Mouse (Mus musculus): ENCODE measurements around the gene Hdac9. TPM values are rescaled to one million over a fixed set of nuclear protein-coding genes. Genes with fewer than 3 reads are reported as not detected.
A peak's percentile ranks its signal among the peaks of the same experiment; 100 is the strongest.

Gene Hdac9
- polyA plus RNA-seq, 1 experiment, result 41.7 TPM

DNA sequence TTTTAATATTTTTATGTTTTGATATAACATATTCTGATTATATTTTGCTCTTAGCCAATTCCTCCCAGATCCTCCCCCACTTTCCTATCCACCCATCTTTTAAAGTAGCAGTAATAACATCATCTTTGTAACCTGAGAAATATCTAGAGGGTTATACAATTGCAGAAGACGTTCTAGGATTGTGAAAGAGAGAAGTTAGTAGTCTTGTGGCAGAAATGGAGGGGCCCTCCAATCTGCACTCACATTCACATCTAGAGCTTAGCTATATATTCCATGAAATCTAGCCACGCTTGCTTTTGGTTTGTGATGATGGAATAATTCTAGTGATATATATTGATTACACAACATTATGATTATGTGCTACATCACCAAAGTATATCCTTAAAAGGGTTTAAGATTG is 106.7 kb downstream of the Hdac9 start:
- DNase-seq (ENCODE audit: extremely low spot score in 1 of 2, low spot score in 1 of 2), result no peak

DNA sequence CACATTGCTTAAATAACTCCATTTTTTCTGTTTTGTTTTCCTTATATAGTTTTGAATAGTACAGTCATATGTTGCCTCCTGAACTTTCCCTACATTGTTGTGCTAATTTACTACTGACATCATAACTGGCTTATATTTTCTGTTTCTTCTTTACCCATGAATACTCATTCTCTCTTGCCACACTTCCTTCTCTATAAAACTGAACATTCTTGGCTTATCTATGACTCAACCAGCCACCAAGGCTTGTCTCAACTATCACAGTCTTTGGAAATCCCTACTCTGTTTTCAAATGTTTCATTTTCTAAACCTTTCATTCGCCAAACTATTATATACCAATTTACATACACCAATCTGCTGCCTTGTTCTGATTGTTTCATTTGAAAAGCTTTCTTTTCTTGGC is 108.7 kb downstream of the Hdac9 start:
- DNase-seq (ENCODE audit: extremely low spot score in 1 of 2, low spot score in 1 of 2), result no peak

DNA sequence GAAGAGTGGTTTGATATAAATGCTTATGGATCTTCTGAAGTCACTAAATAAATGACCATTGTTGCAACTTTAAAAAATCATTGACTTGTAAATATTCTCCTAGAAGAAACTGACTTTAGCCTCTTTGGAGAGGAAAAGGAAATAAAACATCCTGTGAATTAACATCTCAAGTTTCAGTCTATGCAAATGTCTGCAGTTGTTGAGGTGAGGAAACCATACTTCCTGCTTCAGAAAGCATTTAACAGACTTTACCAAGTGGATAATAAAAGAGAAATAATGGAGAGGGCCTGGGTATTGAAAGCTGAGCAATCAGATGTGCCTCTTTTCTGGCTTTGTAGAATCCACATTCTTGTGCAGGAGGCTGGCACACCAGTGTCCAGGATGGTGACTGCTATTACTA is 110.4 kb downstream of the Hdac9 start:
- DNase-seq (ENCODE audit: extremely low spot score in 1 of 2, low spot score in 1 of 2), result no peak

DNA sequence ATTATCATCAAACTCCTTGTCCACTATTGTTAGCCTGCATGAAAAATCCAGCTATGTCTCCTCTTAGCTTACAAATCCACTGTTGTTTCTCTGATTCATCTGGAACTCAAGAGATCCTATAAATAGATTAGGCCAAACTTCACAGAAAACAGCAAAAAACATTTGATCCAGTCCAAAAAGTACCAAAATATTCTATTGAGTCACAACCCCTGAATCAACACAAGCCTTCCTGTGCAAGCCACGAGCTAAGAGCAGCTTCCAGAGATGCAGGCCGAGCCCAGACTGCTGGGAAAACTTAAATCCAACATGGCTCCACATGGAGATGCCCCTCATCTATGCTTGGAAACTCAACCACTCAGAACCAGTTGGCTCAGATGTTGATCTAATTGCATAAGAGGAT is 113.2 kb downstream of the Hdac9 start:
- DNase-seq (ENCODE audit: extremely low spot score in 1 of 2, low spot score in 1 of 2), result no peak

DNA sequence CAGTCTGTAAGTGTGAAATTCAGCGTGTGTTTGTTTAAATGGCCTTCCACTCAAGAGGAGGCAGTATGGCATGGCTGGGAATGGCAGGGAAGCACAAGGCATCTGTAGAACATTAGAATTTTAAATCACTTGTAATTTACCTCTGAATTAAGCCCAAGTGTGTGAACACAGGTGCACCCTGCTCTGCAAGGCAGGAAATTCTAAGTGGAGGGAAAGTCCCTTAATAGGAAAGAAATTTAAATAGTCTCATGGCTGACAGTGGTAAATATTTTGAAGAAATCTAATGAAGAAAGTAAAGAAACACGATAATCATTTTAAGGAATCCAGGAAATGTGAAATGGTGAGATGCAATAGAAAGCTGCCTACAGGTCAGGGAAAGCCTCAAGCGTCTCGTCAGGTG is 114.6 kb downstream of the Hdac9 start:
- no peak for DNase-seq (ENCODE audit: extremely low spot score in 1 of 2, low spot score in 1 of 2)

DNA sequence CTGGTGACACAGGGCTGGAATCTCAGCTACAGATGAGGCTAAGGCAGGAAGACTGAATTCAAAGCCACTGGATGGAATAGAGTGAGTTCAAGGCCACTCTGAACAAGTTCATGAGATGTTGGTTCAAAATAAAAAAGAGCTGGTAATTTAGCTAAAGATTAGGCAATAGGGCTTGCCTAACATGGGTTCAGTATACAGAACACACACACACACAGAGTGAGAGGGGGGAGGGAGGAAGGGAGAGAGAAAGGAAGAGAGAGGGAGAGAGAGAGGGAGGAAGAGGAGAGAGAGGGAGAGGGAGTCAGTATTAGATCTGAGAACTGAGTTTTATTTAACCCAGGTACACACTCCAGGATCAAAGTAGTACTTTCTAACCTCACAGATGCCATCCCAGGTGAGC is 115.1 kb downstream of the Hdac9 start:
- DNase-seq (ENCODE audit: extremely low spot score in 1 of 2, low spot score in 1 of 2), result no peak

DNA sequence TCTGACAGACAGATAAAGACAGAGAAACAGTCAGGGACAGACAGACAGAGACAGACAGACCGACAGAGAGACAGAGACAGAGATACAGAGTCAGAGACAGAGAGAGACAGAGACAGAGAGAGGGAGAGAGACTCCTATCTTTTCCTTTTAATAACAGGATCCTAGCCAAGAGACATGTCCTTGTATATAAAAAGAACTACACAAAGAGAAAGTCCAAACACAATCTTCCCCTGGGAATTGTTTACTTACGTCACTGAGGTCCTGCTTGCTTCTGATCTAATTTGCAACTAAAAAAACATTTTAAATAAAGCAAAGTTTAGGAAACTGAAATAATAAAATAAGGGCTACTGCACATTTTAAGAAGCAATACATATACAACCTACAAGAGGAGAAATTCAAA is 119.5 kb downstream of the Hdac9 start:
- DNase-seq (ENCODE audit: extremely low spot score in 1 of 2, low spot score in 1 of 2), result no peak

DNA sequence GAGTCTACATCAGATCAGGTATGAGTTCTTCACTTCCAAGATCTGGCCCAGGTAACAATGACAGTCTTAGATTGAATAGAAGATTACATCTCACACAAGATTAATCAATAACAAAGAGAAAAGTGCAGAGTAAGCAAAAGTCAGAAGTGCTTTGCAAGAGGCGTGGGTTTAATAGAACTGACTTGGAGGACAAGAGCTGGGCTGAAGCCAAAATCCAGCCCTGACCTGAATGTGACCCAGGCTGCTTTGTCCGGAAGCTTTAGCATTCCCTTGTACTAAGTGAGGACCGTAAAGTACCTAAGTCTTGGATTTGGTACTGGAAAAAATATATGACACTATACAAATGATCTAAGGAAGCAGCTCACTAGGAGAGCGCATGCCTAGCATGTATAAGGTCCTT is 121.4 kb downstream of the Hdac9 start:
- no peak for DNase-seq (ENCODE audit: extremely low spot score in 1 of 2, low spot score in 1 of 2)

DNA sequence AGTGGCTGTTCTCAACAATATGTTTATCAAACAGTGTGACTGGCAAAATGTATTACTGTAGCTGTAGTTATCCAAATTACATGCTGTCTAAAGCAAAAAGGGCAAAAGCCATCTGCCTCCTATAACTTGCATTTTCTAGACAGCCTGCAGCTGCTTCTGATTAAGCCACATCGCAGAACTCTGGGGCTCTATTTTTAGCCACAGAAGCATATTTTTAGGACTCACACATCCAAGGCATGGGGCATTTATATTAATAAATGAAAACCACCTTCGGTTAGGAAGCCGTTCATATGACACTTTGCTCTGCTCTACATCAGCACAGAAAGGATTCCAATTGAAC is 124.8 kb downstream of the Hdac9 start:
- no peak for DNase-seq (ENCODE audit: extremely low spot score in 1 of 2, low spot score in 1 of 2)

DNA sequence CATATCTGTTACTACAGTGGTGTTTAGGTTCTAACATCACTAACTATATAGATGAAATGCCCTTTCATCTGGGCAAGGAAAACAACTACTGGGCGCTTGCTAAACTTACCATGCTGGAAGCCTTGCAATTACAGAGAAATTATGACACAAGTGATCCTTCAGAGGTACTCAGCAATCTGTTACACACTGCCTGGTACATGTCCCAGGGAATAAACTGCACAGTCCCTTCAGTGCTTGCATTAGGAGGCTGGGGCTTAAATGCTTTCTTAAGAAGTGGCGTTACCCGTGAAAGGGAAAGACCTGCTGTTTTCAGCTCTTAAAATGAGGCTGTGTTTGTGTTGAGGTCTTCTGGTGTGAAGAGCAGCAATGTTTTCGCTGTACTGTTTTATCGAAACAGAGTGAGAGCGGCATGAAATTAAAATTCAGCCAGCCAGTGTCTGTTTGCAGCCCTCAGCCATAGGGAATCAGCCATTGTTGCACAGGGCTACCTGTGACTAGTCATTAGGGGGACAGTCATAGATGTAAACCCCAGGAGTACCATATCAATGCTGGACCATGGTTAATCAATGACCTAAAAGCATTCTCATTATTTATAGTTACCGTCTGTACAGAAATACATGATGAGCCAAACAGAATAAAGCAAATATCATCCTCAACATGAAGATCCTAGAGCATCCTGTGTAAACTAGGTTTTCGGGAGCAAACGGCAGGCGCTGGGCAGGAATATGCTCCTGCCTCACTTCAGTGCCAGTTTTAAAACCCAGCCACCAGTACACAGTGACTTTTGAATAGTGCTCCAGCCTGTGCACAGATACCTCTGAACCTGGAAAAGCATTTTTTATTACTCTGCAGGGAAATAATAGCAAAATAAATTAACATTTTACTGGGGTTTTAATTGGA is 125.4 kb downstream of the Hdac9 start:
- DNase-seq (ENCODE audit: extremely low spot score in 1 of 2, low spot score in 1 of 2), result no peak

DNA sequence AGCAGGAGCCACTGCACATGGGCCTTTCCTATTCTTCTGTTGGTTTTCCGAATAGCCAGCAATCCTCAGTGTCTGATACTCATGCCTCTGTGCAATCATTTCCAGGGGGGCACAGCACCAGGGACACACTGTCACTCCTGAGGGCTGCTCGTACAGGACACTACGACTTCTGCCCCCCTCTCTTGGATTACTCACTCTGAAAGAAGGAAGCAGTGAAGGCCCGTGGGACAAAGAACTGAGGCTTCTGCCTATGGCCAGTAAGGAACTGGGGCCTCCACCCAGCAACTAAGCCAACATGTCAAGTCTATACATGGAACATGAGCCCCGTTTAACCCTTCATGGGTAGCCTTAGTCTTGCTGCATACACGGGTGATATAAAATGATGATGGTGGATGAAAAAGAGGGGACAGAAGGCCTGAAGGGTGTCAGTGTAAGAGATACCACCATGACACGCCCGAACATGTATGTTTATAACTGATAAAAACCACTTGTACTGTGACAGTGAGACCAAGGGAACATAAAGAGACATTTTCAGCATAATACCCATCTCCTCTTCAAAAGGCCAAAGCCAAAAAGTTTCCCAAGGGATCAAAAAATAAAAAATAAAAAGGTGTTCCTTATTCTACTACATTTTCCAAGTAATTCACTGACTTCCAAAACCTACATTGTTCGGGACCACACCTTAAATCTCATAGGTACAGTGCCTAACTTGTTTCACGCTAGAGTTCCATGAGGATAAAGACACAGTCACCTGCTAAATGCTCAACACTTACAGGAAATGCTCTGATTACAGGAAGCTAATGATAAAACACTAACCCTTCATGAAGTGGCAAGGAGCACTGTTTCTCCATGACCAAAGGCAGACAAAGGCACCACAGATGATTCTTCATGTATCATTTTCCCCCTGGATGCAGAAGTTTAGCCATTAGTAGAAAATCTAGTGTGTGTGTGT is 127.6 kb downstream of the Hdac9 start:
- DNase-seq (ENCODE audit: extremely low spot score in 1 of 2, low spot score in 1 of 2), result no peak

DNA sequence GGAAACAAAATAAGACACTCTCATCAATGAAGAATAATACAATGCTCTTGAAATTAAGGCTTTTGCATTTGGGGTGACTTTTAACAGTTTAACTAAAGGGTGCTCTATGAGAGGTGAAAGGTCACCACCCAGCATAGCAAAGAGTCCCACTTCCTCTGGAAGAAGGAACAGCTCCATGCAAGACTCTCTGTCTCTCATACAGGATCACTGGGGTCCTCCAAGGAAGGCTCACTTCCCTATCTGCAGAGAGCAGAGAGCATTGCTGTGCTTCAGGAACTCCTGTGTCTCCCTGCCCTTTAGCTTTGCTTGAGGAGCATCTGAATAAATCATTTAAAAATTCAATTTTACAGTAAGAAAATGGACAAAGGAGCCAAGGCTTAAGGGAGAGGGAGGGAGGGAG is 129.5 kb downstream of the Hdac9 start:
- DNase-seq (ENCODE audit: extremely low spot score in 1 of 2, low spot score in 1 of 2), result no peak

DNA sequence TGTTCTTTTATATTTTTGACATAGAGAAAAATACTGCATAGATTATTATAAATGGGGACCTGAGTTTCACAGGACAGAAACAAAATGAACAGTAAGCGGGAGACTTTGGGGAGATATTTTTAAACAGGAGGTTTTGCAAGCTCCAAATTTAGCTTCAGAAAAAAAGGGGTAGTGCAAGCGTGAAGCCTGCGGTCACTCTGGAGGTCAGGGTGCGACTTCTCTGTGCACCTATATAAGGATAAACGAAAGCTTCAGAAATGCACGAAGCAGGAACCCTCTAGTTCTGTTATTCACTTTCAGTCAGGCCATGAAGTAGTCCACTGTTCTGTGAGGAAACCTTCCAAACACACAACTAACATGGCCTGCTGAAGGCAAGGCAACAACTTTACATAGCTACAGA is 133.3 kb downstream of the Hdac9 start:
- no peak for DNase-seq (ENCODE audit: extremely low spot score in 1 of 2, low spot score in 1 of 2)

DNA sequence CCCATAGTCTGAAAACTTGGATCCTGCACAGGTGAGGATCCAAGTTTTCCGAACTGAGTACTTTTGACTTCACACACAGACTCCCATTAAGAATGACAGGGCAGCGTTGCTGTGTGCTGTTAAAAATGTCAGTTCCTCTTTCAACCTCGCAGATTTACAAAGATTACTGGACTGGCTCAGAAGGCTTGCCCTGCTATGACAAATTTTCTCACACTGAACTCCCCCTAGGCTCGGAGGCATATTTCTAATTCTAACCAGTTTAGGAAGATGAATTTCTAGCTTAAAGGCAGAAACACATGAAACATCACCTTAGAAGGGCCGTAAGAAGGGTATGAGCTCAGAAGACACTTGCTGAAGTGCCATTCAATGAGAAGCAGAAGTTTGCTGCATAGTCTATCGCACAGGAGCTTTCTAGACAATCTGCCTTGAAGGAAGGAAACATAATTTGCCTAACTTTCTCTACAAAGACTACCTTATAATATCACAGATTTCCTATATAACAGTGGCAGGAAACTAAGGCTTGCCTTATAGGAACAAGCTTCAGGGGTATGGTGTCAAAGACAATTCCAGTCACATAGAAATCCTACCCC is 137.4 kb downstream of the Hdac9 start:
- no peak for DNase-seq (ENCODE audit: extremely low spot score in 1 of 2, low spot score in 1 of 2)

DNA sequence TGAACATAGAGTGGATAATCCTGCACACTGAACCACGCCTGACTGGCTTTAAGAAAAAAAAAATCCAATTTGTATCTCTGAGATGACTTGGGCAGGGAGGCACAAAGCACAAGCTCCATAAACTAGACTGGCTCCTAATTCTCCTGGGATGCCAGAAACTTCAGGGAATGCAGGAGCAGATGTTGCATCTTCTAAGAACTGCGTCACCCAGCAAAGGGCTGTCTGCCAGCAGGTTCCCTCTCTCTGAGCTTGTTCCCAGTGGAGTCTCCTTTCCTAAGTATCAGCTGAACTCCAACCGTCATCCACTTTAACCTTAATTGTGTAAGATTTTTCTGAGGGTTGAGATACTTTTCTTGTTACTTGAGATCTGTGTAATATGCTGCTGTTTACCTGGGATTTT is 140.7 kb downstream of the Hdac9 start:
- DNase-seq (ENCODE audit: extremely low spot score in 1 of 2, low spot score in 1 of 2), result peak in 1 of 2 experiments; percentile 60

DNA sequence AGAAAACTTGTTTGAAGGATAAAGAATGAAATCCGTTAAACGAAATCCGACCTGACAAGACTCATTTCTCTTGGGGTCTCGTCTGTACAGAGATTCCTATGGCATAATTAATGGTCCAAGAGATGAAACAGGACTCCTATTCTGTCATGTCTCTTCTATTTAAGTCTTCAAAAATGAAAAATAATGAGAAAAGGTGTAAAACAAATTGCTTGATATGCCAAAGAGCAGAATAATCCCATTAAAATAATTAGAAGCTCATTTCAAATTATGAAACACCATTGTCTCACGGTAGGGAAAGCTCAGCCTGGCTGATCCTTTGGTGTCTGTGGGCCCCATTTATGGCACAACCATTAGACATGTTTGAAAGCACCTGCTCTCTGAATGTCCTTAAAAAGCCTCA is 142.8 kb downstream of the Hdac9 start:
- no peak for DNase-seq (ENCODE audit: extremely low spot score in 1 of 2, low spot score in 1 of 2)

DNA sequence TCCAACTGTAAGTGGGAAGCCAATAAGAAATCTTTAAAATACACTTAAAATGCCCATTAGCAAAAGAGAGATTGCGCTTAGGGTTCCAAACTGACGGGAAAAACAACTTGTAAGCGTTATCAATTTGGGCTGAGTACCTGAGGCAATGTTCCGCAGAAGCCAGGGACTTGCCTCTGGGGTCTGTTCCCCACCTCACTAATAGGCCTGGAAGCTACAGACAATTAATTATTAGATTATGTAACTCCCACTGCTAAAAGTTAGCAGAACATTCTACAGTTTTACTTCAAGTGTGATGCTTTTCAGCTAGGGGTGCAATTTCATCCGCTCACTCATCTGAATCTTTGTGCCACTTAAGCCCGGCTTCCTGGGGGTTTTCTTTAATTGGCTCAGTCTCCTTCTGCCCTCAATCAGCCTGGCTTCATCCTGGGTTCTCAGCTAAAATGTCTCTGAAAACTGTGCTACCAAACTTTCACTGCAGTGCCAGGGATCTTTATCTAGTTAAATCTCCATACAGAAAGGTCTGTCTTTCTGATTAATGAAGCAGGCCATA is 149.6 kb downstream of the Hdac9 start:
- DNase-seq (ENCODE audit: extremely low spot score in 1 of 2, low spot score in 1 of 2), result no peak

DNA sequence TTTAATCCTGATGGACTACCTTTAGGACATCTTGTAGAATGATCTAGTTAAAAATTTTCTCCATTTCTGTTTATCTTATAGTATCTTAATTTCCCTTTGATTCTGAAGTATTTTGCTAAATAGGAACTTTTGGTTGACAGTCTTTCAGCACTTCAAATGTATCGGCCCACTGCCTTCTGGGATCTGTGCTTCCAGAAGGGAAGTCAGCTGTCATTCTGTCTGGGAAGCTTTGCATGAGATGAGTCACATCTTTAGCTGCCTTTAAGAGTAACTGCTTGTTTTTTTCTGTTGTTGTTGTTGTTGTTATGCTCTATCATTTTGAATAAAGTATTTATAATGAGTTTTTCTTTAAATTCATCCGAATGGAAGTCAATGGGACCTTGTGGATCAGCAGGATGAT is 169.6 kb downstream of the Hdac9 start:
- DNase-seq (ENCODE audit: extremely low spot score in 1 of 2, low spot score in 1 of 2), result no peak

DNA sequence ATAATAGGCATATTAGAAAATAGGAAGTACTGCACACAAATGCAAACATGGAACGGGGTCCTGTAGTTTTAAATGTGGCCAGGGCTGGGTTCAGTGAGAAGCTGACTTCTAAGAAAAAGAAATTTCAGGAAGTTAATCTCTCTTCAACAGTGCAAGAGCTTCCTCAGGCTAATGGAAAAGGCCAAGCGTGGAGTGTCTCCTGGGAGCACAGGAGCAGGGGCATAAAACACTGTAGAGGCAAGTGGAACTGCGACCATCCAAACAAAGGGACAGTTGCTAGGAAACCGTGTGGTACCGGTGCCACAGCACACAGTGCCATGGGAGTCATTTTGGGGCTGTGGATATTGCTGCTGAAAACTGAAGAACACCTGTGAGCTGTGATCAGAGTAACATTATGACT is 191.7 kb downstream of the Hdac9 start:
- no peak for DNase-seq (ENCODE audit: extremely low spot score in 1 of 2, low spot score in 1 of 2)

DNA sequence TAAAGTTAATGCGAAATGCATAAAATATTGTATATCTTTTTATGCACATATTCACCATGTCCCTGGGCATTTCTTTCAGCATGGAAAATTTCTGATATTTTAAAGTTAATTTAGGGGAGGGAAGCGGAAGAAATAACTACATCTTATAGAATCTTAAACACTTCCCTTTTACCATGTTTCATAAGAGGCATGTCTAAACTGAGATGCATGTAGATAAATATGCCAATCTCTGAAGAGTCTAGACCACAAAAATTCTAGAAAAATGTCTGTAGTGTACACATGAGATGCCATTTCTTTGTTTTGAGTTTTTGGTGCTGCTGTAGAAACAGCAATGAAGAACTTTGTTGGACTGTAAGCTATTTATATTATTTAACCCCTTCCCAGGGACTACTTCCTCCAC is 192.6 kb downstream of the Hdac9 start:
- DNase-seq (ENCODE audit: extremely low spot score in 1 of 2, low spot score in 1 of 2), result no peak

DNA sequence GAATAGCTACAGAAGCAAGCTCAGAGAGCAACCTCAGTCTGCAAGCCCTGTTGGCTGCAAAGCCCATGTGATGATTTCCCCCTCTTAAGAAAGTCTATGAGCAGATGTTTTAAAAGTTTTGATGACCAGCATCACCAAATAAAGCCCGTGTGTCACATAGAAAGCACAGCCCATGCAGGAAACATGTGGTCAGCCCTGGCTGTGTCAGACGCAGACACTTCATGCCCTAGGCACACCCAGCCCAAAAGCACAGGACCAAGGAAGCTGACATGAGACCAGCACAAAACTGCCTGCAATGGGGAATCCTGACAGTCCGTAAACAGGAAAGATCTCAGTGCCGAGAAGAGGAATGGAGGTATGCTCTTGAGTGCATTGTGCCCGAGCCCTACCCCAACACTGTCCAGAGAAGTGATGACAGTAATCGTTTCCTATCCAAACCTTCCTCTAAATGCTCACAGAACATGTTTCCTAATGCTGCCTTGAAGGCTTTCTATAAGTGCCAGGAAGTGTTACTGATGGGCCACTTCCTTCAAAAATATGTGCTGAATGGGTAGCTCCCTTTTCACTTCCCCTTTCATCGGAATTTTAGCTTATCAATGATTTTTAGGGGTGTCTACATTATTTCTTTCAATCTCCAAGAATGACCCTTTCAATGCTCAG is 193.9 kb downstream of the Hdac9 start:
- DNase-seq (ENCODE audit: extremely low spot score in 1 of 2, low spot score in 1 of 2), result no peak

All from frontal cortex, adult 2 months (tissue).